Mouse (Mus musculus) retina, postnatal 1 day (tissue): Measurements from ENCODE around the gene Aldh3b2.
"Not testable (repeated sequence)": the region's sequence is repeated elsewhere in the genome, so short reads cannot be mapped to it uniquely, and the experiment has no call there.

ENCODE experiments used
- DNase-seq: peaks from one replicate; pipeline ENCODE4 v3.0.0-alpha.2; 2012

Aldh3b2 gene

DNA sequence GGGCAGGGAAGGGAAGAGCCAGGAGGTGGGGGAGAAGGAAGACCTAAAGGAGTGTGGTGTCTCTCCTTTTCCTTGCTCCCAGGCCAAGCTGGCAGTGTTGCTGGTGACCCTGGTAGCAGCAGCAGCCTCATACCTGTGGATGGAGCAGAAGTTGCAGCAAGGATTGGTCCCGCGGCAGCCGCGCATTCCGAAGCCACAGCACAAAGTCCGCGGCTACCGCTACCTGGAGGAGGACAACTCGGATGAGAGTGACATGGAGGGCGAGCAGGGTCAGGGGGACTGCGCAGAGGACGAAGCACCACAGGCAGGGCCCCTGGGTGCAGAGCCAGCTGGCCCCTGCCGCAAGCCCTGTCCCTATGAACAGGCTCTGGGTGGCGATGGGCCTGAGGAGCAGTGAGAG is 23.6 kb upstream of the Aldh3b2 start:
- DNase-seq = no peak

GRCm38 (mm10) chr19:3950331-3950730 is 21.8 kb upstream of the Aldh3b2 start:
- DNase-seq = no peak

GRCm38 (mm10) chr19:3951461-3951860 is 20.7 kb upstream of the Aldh3b2 start:
- no peak for DNase-seq

DNA sequence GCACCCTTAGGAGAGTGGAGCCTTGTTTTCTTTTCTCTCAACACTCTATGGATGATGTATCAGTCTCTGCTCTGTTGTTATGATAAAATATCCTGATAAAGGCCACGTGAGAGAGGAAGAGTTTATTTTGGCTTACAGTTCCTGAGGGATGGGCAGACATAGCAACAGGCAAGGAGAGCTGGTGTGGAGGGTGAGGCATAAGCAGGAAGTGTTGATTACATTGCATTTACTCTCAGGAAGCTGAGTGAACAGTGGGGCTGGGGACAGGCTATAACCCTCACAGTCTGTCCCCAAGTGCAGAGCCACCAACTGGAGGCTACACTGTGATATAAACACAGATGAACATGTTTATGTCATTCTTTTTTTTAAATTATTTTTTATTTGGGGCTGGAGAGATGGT is 20.0 kb upstream of the Aldh3b2 start:
- no peak for DNase-seq

DNA sequence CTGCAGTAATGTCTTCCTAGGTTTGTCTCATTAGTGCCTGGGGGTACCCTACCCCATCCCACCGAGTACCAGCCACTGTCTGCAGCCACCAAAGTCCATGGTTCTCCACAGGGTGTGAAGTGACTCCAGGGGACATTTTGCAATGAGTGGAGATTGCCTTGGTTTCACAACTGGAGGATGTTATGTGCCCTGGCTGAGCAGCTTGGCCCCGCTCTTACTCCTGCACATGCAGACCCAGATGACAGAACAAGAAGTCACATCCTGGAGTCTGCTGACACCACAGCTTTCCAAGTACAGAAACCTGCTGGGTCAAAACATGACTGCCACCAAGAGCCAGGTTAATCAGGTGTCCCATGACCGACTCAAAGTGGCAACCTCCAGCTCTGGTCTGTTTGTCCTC is 17.1 kb upstream of the Aldh3b2 start:
- DNase-seq = no peak

DNA sequence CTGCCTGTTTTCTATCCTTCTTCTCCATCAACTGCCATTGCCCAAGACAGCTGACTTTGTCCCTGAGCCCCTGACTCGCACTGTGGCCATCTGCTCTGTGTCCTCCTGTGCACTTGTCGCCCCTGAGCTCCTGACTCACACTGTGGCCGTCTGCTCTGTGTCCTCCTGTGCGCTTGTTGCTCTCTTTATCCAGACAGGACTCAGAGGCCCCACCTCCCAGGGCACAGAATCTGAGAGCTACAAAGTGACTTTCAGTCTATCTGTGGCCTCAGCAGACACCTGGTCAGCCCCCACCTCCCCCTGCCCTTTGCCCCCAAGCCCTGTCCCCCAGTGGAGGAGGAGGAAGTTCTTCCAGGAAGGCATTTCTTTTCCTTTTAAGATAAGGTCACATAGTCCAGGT is 16.3 kb upstream of the Aldh3b2 start:
- peak; percentile 18 for DNase-seq

- not testable (repeated sequence) for DNase-seq
Measured at GRCm38 (mm10) chr19:3957296-3958036, 14.7 kb upstream of the Aldh3b2 start.

DNA sequence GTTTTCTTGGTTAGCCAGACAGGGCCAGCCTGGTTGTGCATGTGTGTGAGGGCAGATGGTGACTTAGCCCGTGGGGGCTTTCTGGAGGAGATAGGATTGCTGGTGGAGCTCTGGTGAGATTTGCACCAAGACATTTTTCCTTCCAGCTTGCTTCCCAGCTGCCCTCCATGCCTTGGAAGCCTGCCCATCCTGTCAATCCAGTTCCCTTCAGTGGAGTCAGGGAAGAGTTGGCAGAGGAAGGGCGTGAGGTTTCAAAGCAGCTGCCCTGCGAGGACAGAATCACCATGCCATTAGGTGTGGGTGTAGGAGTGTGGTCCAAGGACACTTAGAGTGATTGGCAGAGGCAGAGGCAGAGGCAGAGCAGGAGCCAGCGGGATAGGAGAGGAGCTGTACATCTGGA is 13.7 kb upstream of the Aldh3b2 start, which contains the start of gene Aldh3b3:
Gene Aldh3b3 (plus strand): TSS at position 176 of the 400 bp plus-strand sequence.
- no peak for DNase-seq

- no peak for DNase-seq
Measured at GRCm38 (mm10) chr19:3959030-3959429, 13.1 kb upstream of the Aldh3b2 start.

DNA sequence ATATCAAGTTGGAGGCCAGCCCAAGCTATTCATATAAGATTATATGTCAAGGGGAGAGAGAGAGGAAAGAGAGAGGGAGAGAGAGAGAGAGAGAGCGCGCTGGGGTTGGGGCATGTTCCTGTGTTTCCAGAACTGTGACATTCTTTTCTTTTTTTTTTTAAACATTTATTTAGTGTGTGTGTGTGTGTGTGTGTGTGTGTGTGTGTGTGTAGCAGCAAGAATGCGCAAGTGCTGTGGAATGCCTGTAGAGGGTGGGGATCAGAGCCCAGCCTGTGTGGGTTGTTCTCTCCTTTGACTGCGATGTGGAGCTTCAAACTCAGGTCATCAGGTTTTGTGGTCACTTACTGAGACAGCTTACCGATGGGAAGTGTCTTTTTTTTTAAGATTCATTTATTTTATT is 11.9 kb upstream of the Aldh3b2 start:
- no peak for DNase-seq

DNA sequence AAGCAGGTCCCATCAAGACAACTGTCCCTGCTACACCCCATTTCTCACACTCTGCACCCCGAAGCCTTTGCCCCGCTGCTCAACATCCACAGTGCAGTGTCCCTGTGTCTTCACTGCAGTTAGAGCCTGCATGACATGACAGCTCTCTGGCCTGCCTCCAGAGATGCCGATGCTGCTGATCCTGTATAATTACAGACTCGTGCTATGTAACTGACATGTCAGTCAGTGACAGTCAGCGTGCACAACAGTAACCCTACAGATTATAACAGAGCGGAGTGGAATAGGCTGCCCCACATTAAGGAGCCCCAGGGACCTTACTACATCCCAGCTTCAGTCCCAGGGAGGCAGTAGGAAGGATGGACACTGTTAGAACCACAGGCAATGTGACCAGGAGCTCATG is 10.3 kb upstream of the Aldh3b2 start:
- not testable (repeated sequence) for DNase-seq

DNA sequence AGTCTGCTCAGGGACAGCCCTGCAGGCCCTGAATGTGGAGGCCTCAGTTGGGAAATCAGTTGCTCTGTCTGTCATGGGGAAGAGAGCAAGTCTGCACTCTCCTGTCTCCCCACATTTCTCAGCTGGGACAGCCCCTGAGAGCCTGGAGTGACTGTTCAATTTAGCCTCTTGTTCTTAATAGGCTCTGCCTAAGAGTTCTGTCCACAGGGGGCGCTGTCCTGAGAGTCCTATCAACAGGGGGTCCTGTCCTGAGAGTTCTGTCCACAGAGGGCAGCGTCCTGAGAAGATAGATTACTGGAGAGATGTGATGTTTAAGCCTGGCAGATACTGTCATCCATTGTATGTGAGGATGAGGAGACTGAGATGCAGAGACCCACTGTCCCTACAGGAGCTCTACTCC is 9.7 kb upstream of the Aldh3b2 start:
- peak; percentile 46 for DNase-seq

- no peak for DNase-seq
Measured at GRCm38 (mm10) chr19:3964030-3964429, 8.1 kb upstream of the Aldh3b2 start.

- DNase-seq = peak; percentile 53
Measured at GRCm38 (mm10) chr19:3966330-3967075, 5.6 kb upstream of the Aldh3b2 start.

GRCm38 (mm10) chr19:3967258-3967657 is 4.9 kb upstream of the Aldh3b2 start:
- no peak for DNase-seq

GRCm38 (mm10) chr19:3974608-3975007 is 2.5 kb downstream of the Aldh3b2 start:
- DNase-seq = not testable (repeated sequence)

- DNase-seq = no peak
Measured at GRCm38 (mm10) chr19:3975866-3976265, 3.7 kb downstream of the Aldh3b2 start.

GRCm38 (mm10) chr19:3980309-3980708 is 8.2 kb downstream of the Aldh3b2 start:
- peak; percentile 93 for DNase-seq

GRCm38 (mm10) chr19:3980917-3981316 is 8.8 kb downstream of the Aldh3b2 start:
- no peak for DNase-seq

DNA sequence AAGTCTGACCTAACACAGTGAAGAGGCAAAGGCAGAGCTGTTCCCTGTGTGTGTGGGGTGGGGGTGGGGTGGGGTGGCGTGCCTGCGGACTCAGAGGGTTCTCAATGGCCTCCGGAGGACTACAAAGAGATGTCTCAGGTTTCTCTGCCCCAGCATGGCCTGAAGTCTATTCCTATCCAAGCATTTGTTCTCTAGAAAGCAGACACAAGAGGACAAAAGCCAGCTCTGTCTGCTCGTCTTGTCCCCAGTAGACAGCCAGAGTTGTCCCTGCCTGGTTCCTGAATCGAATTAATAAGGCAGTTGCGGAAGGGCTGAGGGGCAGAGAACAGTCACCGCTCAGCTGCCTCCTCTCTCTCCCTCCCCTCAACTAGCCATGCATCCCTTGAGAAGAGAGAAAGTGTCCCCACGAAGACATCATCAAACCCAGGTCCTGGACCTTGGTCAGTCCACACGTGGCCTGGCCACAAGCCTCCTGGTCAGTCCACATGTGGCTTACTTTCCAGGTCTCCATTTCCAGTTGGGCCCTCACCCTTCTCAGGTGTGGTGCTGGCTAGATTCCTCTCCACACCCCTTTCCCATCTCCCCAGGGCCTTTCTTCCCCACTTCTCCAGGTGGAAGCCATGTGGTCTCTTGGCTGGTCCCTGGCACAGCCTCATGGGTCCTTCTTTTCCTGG is 11.5 kb downstream of the Aldh3b2 start:
- no peak for DNase-seq

- DNase-seq = peak; percentile 79
Measured at GRCm38 (mm10) chr19:3985261-3985681, 13.1 kb downstream of the Aldh3b2 start.

DNA sequence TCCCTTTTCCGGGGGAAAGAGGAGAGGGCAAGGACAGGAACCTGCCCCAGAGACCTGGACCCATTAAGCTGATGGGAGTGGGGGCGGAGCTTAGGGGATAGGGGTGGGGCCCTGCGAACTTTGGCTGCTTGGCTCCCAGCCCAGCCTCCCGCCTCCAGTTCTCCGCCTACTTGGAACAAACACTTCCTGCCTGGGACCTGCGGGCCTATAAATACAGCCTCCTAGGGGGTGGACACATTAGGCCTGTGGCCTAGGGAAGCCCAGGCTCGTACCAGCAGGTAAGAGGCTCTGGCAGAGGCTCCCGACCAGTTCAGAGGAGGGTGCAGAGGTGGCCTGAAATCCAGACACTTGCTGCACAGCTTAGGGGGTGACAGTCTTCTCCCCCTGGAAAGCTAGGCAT is 14.2 kb downstream of the Aldh3b2 start, which contains the start of gene Acy3:
Gene Acy3 (plus strand): TSS at position 237 of the 400 bp plus-strand sequence.
- peak; percentile 75 for DNase-seq

DNA sequence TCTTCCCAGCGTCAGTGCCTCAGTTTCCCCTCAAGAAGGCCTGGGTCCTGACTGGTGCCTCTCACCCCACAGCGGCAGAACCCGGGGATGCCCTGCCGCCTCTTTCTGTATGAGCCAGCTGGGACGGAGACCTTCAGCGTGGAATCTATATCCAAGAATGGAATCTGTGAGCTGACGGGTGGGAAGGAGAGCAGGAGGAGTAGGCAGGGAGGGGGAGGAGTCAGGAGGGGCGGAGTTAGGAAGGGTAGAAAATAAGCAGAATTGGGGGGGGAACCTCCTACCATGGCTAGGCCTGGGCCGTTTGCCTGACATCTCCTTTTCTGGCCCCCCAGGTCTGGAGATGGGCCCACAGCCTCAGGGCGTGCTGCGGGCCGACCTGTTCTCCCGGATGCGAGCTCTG is 15.9 kb downstream of the Aldh3b2 start:
- no peak for DNase-seq

DNA sequence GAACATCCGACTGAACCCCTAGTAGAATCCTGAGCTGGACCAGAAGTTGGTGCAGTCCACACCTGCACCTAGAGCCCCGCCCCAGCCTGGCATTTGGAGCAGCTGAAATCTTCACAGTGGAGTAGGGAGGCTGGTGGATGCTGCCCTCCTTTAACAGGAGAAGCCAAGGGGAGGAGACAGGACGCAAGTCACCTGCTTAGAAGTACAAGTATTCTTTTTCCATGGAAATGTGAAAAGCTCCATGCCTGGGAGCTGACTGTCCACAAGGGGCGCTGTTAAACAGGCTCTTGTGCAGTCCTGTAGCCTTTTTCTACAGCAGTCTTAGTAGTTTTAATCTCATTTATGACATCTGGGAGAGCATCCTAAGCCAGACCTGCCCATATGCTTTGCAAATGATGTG is 16.6 kb downstream of the Aldh3b2 start:
- DNase-seq = no peak
